Mouse (Mus musculus) heart, postnatal 0 days (tissue): Measurements from ENCODE around the gene Fntb.

Experiments used
- CTCF ChIP-seq: IDR thresholded peaks from 2 replicates; pipeline ENCODE4 v1.5.1; 2016; ENCODE audit warnings: antibody characterized with exemption, control low read depth, low read depth
- EP300 ChIP-seq: IDR thresholded peaks from 2 replicates; pipeline ENCODE4 v1.6.1; 2016; ENCODE audit warnings: antibody characterized with exemption, low read depth

DNA sequence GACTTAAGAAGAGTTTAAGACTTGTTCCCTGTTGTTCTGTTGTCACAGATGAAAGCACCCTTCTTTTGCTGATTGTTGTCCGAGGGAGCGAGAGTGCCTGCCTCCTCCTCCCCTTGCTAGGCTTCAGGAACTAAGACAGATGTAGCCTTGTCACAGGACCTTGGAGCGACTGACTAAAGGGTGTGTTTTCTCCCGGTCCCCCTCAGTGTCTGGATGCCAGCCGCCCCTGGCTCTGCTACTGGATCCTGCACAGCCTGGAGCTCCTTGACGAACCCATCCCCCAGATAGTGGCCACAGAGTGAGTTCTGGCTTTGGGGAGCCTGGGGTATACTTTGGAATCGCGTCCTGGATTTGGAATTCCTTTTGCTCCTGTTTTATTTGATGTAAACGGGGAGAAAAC is 109.4 kb downstream of the Fntb start:
- TF ChIP-seq EP300 (no peak), CTCF (no peak)
